Mouse (Mus musculus): ENCODE measurements around the gene Dnah7a. TPM values are rescaled to one million over a fixed set of nuclear protein-coding genes. Genes with fewer than 3 reads are reported as not detected.
"Not testable (repeated sequence)": the region's sequence is repeated elsewhere in the genome, so short reads cannot be mapped to it uniquely, and the experiment has no call there.

The Dnah7a gene
- polyA plus RNA-seq, 1 experiment from 2014 or later, result 10.4 TPM

DNA sequence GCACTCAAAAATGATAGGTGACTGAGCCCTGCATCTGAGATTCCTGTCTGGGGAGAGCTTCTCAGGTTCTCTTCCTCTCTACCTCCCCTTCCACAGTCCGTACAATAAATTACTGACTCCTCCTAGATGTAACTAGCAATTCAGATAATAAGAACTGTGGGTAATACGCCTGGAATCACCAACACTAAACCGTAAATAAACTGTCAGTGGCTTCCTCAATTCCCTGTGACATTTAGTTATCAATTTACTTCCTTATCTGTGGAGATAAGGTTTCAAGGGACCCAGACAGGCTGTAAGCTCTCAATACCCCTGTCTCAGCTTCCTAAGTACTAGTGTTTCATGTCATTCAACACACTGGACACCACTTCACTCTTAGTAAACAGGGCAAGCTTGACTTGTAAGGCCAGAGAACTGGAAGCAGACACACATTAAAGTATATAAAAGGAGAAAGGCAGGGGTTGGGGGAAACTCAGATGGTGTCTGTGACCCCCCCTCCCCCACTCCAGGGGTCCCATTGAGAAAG lies 300.7 kb downstream of the Dnah7a start:
- Histone ChIP-seq H3K27me3 (ENCODE audit: insufficient read depth, poor library complexity, severe bottlenecking) (no peaks in the 10 kb centered on the region), H3K27ac (no peak overlapping the region), H3K9me3 (no peaks in the 10 kb centered on the region), H3K4me1 (replicated peaks) (no peaks in the 10 kb centered on the region), H3K36me3 (no peaks in the 10 kb centered on the region), H3K4me3 (no peak overlapping the region)
- WGBS, result 69% methylated on average over 3 of the region's 3 CpGs
- no peak for DNase-seq (ENCODE audit: low spot score)

DNA sequence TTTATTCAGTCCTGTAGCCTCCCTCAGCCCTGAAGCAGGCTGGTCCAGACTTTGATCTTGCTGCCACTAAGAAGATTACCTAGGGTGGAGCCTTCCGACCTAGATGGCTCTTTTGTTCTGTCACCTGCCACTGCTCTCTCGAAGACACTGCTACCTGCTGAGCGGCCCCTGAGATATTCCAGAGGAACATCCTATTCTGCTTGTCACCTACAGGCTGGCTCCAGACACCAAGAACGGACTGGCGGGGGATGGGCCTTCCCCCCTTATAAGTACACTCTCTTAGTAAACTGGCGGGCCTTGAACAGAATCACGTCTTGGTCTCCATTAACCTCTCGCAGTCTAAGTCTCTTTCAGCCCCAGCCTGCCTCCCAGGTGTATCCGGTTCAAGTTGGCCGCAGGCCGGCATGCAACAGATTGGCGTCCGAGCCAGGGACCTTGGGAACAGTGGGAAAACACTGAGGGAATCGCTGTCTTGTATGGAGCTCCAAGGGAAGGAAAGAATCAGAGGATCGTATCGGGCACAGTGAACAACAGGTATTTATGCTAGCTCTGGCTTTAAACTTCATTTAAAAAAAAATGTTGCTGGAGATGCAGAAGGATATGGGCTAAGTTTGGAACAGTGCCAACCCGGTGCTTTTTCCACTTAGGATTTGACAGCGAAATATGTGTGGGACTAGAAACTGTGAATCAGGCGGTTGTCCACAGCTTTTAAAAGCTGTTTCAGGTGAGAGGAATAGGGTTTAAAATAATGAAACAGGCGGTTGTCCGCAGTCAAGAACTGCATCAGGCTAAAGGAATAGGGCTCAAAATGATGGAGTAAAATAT lies 312.4 kb downstream of the Dnah7a start:
- DNase-seq (ENCODE audit: low spot score); H3K4me3 ChIP-seq; H3K4me1 ChIP-seq (replicated peaks); H3K36me3 ChIP-seq; H3K27me3 ChIP-seq (ENCODE audit: insufficient read depth, poor library complexity, severe bottlenecking); H3K9me3 ChIP-seq; H3K27ac ChIP-seq: not testable (repeated sequence)
- 34% methylated on average over 21 of the region's 21 CpGs for WGBS

- no peak overlapping the region for H3K4me3 ChIP-seq
- no peak overlapping the region for H3K27ac ChIP-seq
- H3K9me3 ChIP-seq, result 0 out of 2 replicates have a peak, but pooled peaks cover 5% of the 10 kb centered on the region
- no peaks in the 10 kb centered on the region for H3K4me1 ChIP-seq (replicated peaks)
- DNase-seq (ENCODE audit: low spot score), result no peak
- H3K36me3 ChIP-seq, result no peaks in the 10 kb centered on the region
- H3K27me3 ChIP-seq (ENCODE audit: insufficient read depth, poor library complexity, severe bottlenecking), result no peaks in the 10 kb centered on the region
- 96% methylated on average over 14 of the region's 14 CpGs for WGBS
Observed at GRCm38 (mm10) chr1:53388762-53389161, 317.8 kb downstream of the Dnah7a start.

- Histone ChIP-seq H3K4me3 (no peak overlapping the region), H3K9me3 (no peaks in the 10 kb centered on the region), H3K27me3 (ENCODE audit: insufficient read depth, poor library complexity, severe bottlenecking) (no peaks in the 10 kb centered on the region), H3K36me3 (no peaks in the 10 kb centered on the region), H3K4me1 (replicated peaks) (no peaks in the 10 kb centered on the region), H3K27ac (no peak overlapping the region)
- no peak for DNase-seq (ENCODE audit: low spot score)
- WGBS, result 84% methylated on average over 6 of the region's 6 CpGs
Observed at GRCm38 (mm10) chr1:53384085-53384688, 322.4 kb downstream of the Dnah7a start.

DNA sequence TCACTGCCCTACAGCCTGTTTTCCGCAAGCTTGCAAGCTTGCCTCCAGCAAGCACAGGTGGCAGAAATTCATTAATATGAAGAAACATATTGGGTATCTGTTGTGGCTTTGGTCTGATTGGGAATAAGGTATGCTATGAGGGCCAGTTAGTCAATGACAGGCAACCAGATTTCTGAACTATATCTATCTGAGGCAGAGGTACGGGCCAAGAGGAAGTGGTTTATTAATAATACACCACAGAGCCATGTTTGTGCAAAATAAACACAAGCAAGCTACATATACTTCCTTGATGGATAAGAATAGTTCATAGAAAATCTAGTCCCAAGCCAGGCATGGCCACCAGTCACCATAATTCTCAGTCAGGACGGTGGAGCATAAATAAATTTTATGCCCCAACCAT lies 328.9 kb downstream of the Dnah7a start:
- H3K36me3 ChIP-seq, result no peaks in the 10 kb centered on the region
- no peaks in the 10 kb centered on the region for H3K9me3 ChIP-seq
- 68% methylated on average over 3 of the region's 3 CpGs for WGBS
- H3K4me1 ChIP-seq (replicated peaks), result peaks cover 4% of the 10 kb centered on the region
- no peaks in the 10 kb centered on the region for H3K27me3 ChIP-seq (ENCODE audit: insufficient read depth, poor library complexity, severe bottlenecking)
- H3K27ac ChIP-seq, result no peak overlapping the region
- H3K4me3 ChIP-seq, result no peak overlapping the region
- no peak for DNase-seq (ENCODE audit: low spot score)

GRCm38 (mm10) chr1:53375965-53376364 lies 330.6 kb downstream of the Dnah7a start:
- H3K4me3 ChIP-seq; H3K27ac ChIP-seq; DNase-seq (ENCODE audit: low spot score); H3K4me1 ChIP-seq (replicated peaks); H3K27me3 ChIP-seq (ENCODE audit: insufficient read depth, poor library complexity, severe bottlenecking); H3K9me3 ChIP-seq; H3K36me3 ChIP-seq: not testable (repeated sequence)
- WGBS, result 91% methylated on average over 2 of the region's 2 CpGs

DNA sequence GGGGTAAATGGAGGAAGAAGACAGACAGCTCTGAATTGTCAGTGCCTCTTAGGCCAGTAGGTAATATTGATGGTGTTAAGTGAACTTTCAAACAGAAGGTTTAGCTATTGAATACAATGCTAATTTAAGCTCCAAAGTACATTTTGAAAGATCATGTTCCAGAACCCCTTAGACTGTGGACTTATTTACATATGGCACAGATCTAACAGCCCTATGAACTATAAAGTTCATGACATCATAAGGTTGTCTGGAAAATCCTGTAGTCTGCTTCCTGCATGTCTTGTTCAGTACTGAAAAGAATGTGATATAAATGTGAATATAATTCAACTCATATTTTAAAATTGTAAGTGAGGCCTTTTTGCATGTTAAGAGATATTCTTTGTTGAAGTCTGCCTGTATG lies 347.6 kb downstream of the Dnah7a start:
- no peak overlapping the region for H3K4me3 ChIP-seq
- H3K27me3 ChIP-seq (ENCODE audit: insufficient read depth, poor library complexity, severe bottlenecking), result no peaks in the 10 kb centered on the region
- H3K9me3 ChIP-seq, result peaks cover 3% of the 10 kb centered on the region; the same call in 1 of the 2 replicates
- H3K36me3 ChIP-seq, result no peaks in the 10 kb centered on the region
- no peak for DNase-seq (ENCODE audit: low spot score)
- no peak overlapping the region for H3K27ac ChIP-seq
- H3K4me1 ChIP-seq (replicated peaks), result no peaks in the 10 kb centered on the region

GRCm38 (mm10) chr1:53352327-53353261 lies 354.0 kb downstream of the Dnah7a start, which contains the start of the genes Asdurf, Gm28551 and Asnsd1:
Gene Asdurf (minus strand): TSS chr1:53352619.
Gene Gm28551 (minus strand): TSS chr1:53352667.
Gene Asnsd1 (minus strand): TSS chr1:53352752.
- under 1% methylated on average over 44 of the region's 44 CpGs for WGBS
- Histone ChIP-seq H3K36me3 (peaks cover 25% of the 10 kb centered on the region), H3K4me3 (peak within 1 kb of the TSS; percentile 67), H3K4me1 (replicated peaks) (peaks cover 7% of the 10 kb centered on the region), H3K27me3 (ENCODE audit: insufficient read depth, poor library complexity, severe bottlenecking) (no peaks in the 10 kb centered on the region), H3K9me3 (peaks cover 9% of the 10 kb centered on the region; the same call in 1 of the 2 replicates), H3K27ac (peak within 1 kb of the TSS; percentile 93)
- DNase-seq (ENCODE audit: low spot score), result peak; percentile 96

Other genes starting within 250 kb of the Dnah7a start
- 7.5 and 9.0 TPM in 2 replicates for gene Stk17b, start 78.4 kb upstream of the Dnah7a start, polyA plus RNA-seq (2016; fragmentation: Nextera tagmentation; extraction: Ambion mirVana)

Measured in hindbrain, embryonic 10.5 days (tissue).